Mouse (Mus musculus): ENCODE results near the gene Fam83g.
"Not testable (repeated sequence)": the region's sequence is repeated elsewhere in the genome, so short reads cannot be mapped to it uniquely, and the experiment has no call there.

The Fam83g gene

GRCm38 (mm10) chr11:61683907-61684731 lies at the start of gene Fam83g:
Fam83g (plus strand) TSS chr11:61684091.
- DNase-seq (ENCODE audit: low read depth): no peak

GRCm38 (mm10) chr11:61636309-61636708 lies 47.6 kb upstream of the Fam83g start:
- DNase-seq (ENCODE audit: low read depth): not testable (repeated sequence)

- DNase-seq (ENCODE audit: low read depth): no peak
These were observed 46.5 kb upstream of the Fam83g start for GRCm38 (mm10) chr11:61637413-61637812.

GRCm38 (mm10) chr11:61637856-61638255 lies 46.0 kb upstream of the Fam83g start:
- no peak for DNase-seq (ENCODE audit: low read depth)

- peak; percentile 31 for DNase-seq (ENCODE audit: low read depth)
These were observed 44.9 kb upstream of the Fam83g start for GRCm38 (mm10) chr11:61638764-61639536.

- DNase-seq (ENCODE audit: low read depth): no peak
These were observed 44.2 kb upstream of the Fam83g start for GRCm38 (mm10) chr11:61639601-61640177.

- not testable (repeated sequence) for DNase-seq (ENCODE audit: low read depth)
These were observed 43.3 kb upstream of the Fam83g start for GRCm38 (mm10) chr11:61640585-61640984.

- DNase-seq (ENCODE audit: low read depth): peak; percentile 82
These were observed 41.8 kb upstream of the Fam83g start for GRCm38 (mm10) chr11:61642106-61642505.

- DNase-seq (ENCODE audit: low read depth): no peak
These were observed 40.5 kb upstream of the Fam83g start for GRCm38 (mm10) chr11:61643184-61643961.

GRCm38 (mm10) chr11:61644576-61645326 lies 39.1 kb upstream of the Fam83g start:
- DNase-seq (ENCODE audit: low read depth): peak; percentile 82

GRCm38 (mm10) chr11:61645357-61645857 lies 38.5 kb upstream of the Fam83g start:
- DNase-seq (ENCODE audit: low read depth): peak; percentile 19

GRCm38 (mm10) chr11:61646499-61647039 lies 37.3 kb upstream of the Fam83g start:
- no peak for DNase-seq (ENCODE audit: low read depth)

GRCm38 (mm10) chr11:61647110-61647910 lies 36.6 kb upstream of the Fam83g start:
- DNase-seq (ENCODE audit: low read depth): peak; percentile 70

GRCm38 (mm10) chr11:61647956-61648748 lies 35.7 kb upstream of the Fam83g start:
- DNase-seq (ENCODE audit: low read depth): peak; percentile 95

- DNase-seq (ENCODE audit: low read depth): no peak
These were observed 35.2 kb upstream of the Fam83g start for GRCm38 (mm10) chr11:61648749-61649115.

- no peak for DNase-seq (ENCODE audit: low read depth)
These were observed 34.7 kb upstream of the Fam83g start for GRCm38 (mm10) chr11:61649163-61649580.

- no peak for DNase-seq (ENCODE audit: low read depth)
These were observed 34.3 kb upstream of the Fam83g start for GRCm38 (mm10) chr11:61649626-61650025.

- no peak for DNase-seq (ENCODE audit: low read depth)
These were observed 33.2 kb upstream of the Fam83g start for GRCm38 (mm10) chr11:61650470-61651265.

Measured in 416B (cell line).